ENCODE assay signal across 24 mouse cellular contexts in genomic region chr13:30990233-30990632, GRCm38 (mm10). TPM values are rescaled to one million over a fixed set of nuclear protein-coding genes. Genes with fewer than 3 reads are reported as not detected.
DNase-seq lines count a peak whose midpoint lies in the region; ATAC-seq and TF ChIP-seq lines count a peak whose summit lies in the region.
"Had no signal": no experiment of that assay in that cellular context is flagged by ENCODE, and none has a peak within 500 bp of the region (broad histone marks: within the 10 kb centered on the region; RNA-seq: fewer than 3 reads in every experiment).

No protein-coding gene starts in this region.

- no peaks in the 10 kb centered on the region for H3K27me3 ChIP-seq in intestine, embryonic 14.5 days (replicated peaks; ENCODE audit: control insufficient read depth, insufficient read depth, low read length)
- H3K27me3 ChIP-seq in intestine, postnatal 0 days (replicated peaks; ENCODE audit: control insufficient read depth, insufficient read depth, low read length) = peaks cover 19% of the 10 kb centered on the region; the same call in 1 of the 2 replicates
- 0 out of 2 replicates have a peak, but pooled peaks cover 5% of the 10 kb centered on the region for H3K27me3 ChIP-seq in lung, postnatal 0 days (replicated peaks; ENCODE audit: insufficient read depth, low read length)
- no peaks in the 10 kb centered on the region for H3K27me3 ChIP-seq in stomach, embryonic 15.5 days (replicated peaks)

- no peaks in the 10 kb centered on the region for H3K9me3 ChIP-seq in intestine, embryonic 14.5 days (ENCODE audit: control insufficient read depth, low read length)
- no peaks in the 10 kb centered on the region for H3K9me3 ChIP-seq in intestine, postnatal 0 days (ENCODE audit: control insufficient read depth)
- H3K9me3 ChIP-seq in lung, postnatal 0 days (ENCODE audit: low read length) = no peaks in the 10 kb centered on the region
- H3K9me3 ChIP-seq in stomach, embryonic 15.5 days = no peaks in the 10 kb centered on the region
- H3K9me3 ChIP-seq: embryonic facial prominence, embryonic 12.5 days; heart, embryonic 12.5 days; limb, embryonic 15.5 days; midbrain, embryonic 13.5 days had no signal

- peak overlapping the region; percentile 20; the same call in 1 of the 2 replicates for H3K4me2 ChIP-seq in intestine, embryonic 14.5 days (ENCODE audit: low read length)
- no peak overlapping the region for H3K4me2 ChIP-seq in intestine, postnatal 0 days (replicated peaks; ENCODE audit: low read depth)
- no peak overlapping the region for H3K4me2 ChIP-seq in lung, postnatal 0 days (replicated peaks; ENCODE audit: low read depth, low read length)
- no peak overlapping the region for H3K4me2 ChIP-seq in stomach, embryonic 15.5 days
- H3K4me2 ChIP-seq: embryonic facial prominence, embryonic 12.5 days; heart, embryonic 12.5 days; limb, embryonic 15.5 days; midbrain, embryonic 13.5 days had no signal

- peaks cover 15% of the 10 kb centered on the region for H3K4me1 ChIP-seq in intestine, embryonic 14.5 days (replicated peaks; ENCODE audit: control insufficient read depth, insufficient read depth, low read length)
- H3K4me1 ChIP-seq in intestine, postnatal 0 days (replicated peaks; ENCODE audit: control insufficient read depth, insufficient read depth, low read length) = no peaks in the 10 kb centered on the region
- no peaks in the 10 kb centered on the region for H3K4me1 ChIP-seq in lung, postnatal 0 days (ENCODE audit: insufficient read depth, low read depth, low read length)
- H3K4me1 ChIP-seq in stomach, embryonic 15.5 days = 0 out of 2 replicates have a peak, but pooled peaks cover 10% of the 10 kb centered on the region

- no peak overlapping the region for H3K4me3 ChIP-seq in intestine, embryonic 14.5 days (ENCODE audit: low read depth, low read length)
- no peak overlapping the region for H3K4me3 ChIP-seq in intestine, postnatal 0 days (ENCODE audit: low read depth, low read length)
- H3K4me3 ChIP-seq in lung, postnatal 0 days (ENCODE audit: low read depth, low read length) = no peak overlapping the region
- H3K4me3 ChIP-seq in stomach, embryonic 15.5 days (replicated peaks) = no peak overlapping the region
- H3K4me3 ChIP-seq: embryonic facial prominence, embryonic 12.5 days; heart, embryonic 12.5 days; limb, embryonic 15.5 days; midbrain, embryonic 13.5 days had no signal

- peak; percentile 57; the same call in 1 of the 2 replicates for ATAC-seq in intestine, embryonic 14.5 days (replicated peaks; ENCODE audit: low FRiP score, low TSS enrichment, low read depth)
- ATAC-seq in intestine, postnatal 0 days = no peak
- no peak for ATAC-seq in lung, postnatal 0 days
- peak; percentile 63; the same call in 1 of the 2 replicates for ATAC-seq in stomach, embryonic 15.5 days (ENCODE audit: insufficient read depth, low FRiP score, low read depth)
- ATAC-seq: CD4-positive, CD25-positive, alpha-beta regulatory T cell, adult 4 months; forebrain, embryonic 14.5 days; hindbrain, postnatal 0 days; midbrain, embryonic 13.5 days had no signal

- TF ChIP-seq EP300 in lung, postnatal 0 days (IDR thresholded peaks at IDR 0.05) = no peak

- no peak overlapping the region for H3K9ac ChIP-seq in intestine, embryonic 14.5 days (ENCODE audit: low read length)
- no peak overlapping the region for H3K9ac ChIP-seq in intestine, postnatal 0 days (ENCODE audit: low read depth, low read length)
- no peak overlapping the region for H3K9ac ChIP-seq in lung, postnatal 0 days (replicated peaks; ENCODE audit: low read depth)
- no peak overlapping the region for H3K9ac ChIP-seq in stomach, embryonic 15.5 days
- H3K9ac ChIP-seq: embryonic facial prominence, embryonic 12.5 days; heart, embryonic 12.5 days; limb, embryonic 15.5 days; liver, embryonic 14.5 days; midbrain, embryonic 13.5 days had no signal

- H3K27ac ChIP-seq in intestine, embryonic 14.5 days (ENCODE audit: low read depth) = peak overlapping the region; percentile 58
- no peak overlapping the region for H3K27ac ChIP-seq in intestine, postnatal 0 days (ENCODE audit: low read depth, low read length)
- no peak overlapping the region for H3K27ac ChIP-seq in lung, postnatal 0 days (ENCODE audit: low read length)
- H3K27ac ChIP-seq in stomach, embryonic 15.5 days = peak overlapping the region; percentile 3; the same call in 1 of the 2 replicates
- H3K27ac ChIP-seq: embryonic facial prominence, embryonic 12.5 days; hindbrain, postnatal 0 days; limb, embryonic 15.5 days; liver, embryonic 14.5 days; midbrain, embryonic 13.5 days had no signal

- DNase-seq in intestine, embryonic 14.5 days (ENCODE audit: low spot score) = no peak
- peak; percentile 19 for DNase-seq in 416B (ENCODE audit: low read depth)
- DNase-seq in lung, postnatal 0 days (ENCODE audit: low spot score) = peak; percentile 15
- DNase-seq in thymus, postnatal 10 days (ENCODE audit: low spot score in 2 of 2) = no peak
- DNase-seq in c-Kit-positive CD71-positive TER-119-positive erythroid progenitor cells, embryonic 14.5 days (ENCODE audit: low spot score) = no peak
- DNase-seq: cerebellum, adult 18-20 months; cerebellum, postnatal 14 days; gastrocnemius, postnatal 10 days; heart, postnatal 10 days; kidney, adult 2 months; kidney, postnatal 14 days; left cerebral cortex, postnatal 4 days; thymus, postnatal 25 days had no signal

- H3K36me3 ChIP-seq in intestine, embryonic 14.5 days (ENCODE audit: control insufficient read depth, insufficient read depth, low read length) = no peaks in the 10 kb centered on the region
- no peaks in the 10 kb centered on the region for H3K36me3 ChIP-seq in intestine, postnatal 0 days (ENCODE audit: control insufficient read depth, insufficient read depth)
- H3K36me3 ChIP-seq in lung, postnatal 0 days (ENCODE audit: insufficient read depth, low read length) = no peaks in the 10 kb centered on the region
- no peaks in the 10 kb centered on the region for H3K36me3 ChIP-seq in stomach, embryonic 15.5 days
- H3K36me3 ChIP-seq: embryonic facial prominence, embryonic 12.5 days; heart, embryonic 12.5 days; limb, embryonic 15.5 days; midbrain, embryonic 13.5 days had no signal

- TF ChIP-seq CTCF in intestine, postnatal 0 days (IDR thresholded peaks at IDR 0.05; ENCODE audit: low read depth) = no peak
- TF ChIP-seq CTCF in lung, postnatal 0 days (IDR thresholded peaks at IDR 0.05) = no peak

- 27% methylated on average over 9 of the region's 9 CpGs for WGBS in intestine, embryonic 14.5 days
- WGBS in intestine, postnatal 0 days = 33% methylated on average over 9 of the region's 9 CpGs
- 22% methylated on average over 9 of the region's 9 CpGs for WGBS in lung, postnatal 0 days
- WGBS in stomach, embryonic 15.5 days = 25% methylated on average over 9 of the region's 9 CpGs

RNA-seq across cellular contexts. Expression of gene Gm5447, which starts 16.2 kb away (rescaled TPM):
- 0.09 TPM in 1 of 2 replicates, not detected in the other for polyA plus RNA-seq in intestine, embryonic 14.5 days (2014; fragmentation: Nextera tagmentation; extraction: Ambion mirVana)
- 0.10 TPM in 1 of 2 replicates, not detected in the other for polyA plus RNA-seq in intestine, postnatal 0 days (2015; fragmentation: Nextera tagmentation; extraction: Ambion mirVana)
- 0.06 and 0.30 TPM in 2 replicates for polyA plus RNA-seq in lung, postnatal 0 days (2015; fragmentation: Nextera tagmentation; extraction: Ambion mirVana)
- polyA plus RNA-seq in stomach, embryonic 15.5 days (2015; fragmentation: Nextera tagmentation; extraction: Ambion mirVana) = 0.08 and 0.19 TPM in 2 replicates
- polyA plus RNA-seq: CD4-positive, CD25-positive, alpha-beta regulatory T cell, adult 4 months; forebrain, embryonic 14.5 days; heart, embryonic 12.5 days; hindbrain, embryonic 11.5 days; hindbrain, postnatal 0 days; liver, embryonic 14.5 days had no signal

RNA-seq across cellular contexts. Expression of gene Exoc2, which starts 16.3 kb away (rescaled TPM):
- 31.8 and 40.7 TPM in 2 replicates for polyA plus RNA-seq in intestine, embryonic 14.5 days (2014; fragmentation: Nextera tagmentation; extraction: Ambion mirVana)
- polyA plus RNA-seq in intestine, postnatal 0 days (2015; fragmentation: Nextera tagmentation; extraction: Ambion mirVana) = 10.7 and 11.1 TPM in 2 replicates
- polyA plus RNA-seq in lung, postnatal 0 days (2015; fragmentation: Nextera tagmentation; extraction: Ambion mirVana) = 17.1 and 21.3 TPM in 2 replicates
- 26.6 and 29.1 TPM in 2 replicates for polyA plus RNA-seq in stomach, embryonic 15.5 days (2015; fragmentation: Nextera tagmentation; extraction: Ambion mirVana)

RNA-seq across cellular contexts. Expression of gene Hus1b, which starts 42.7 kb away (rescaled TPM):
- 0.15 TPM in 1 of 2 replicates, not detected in the other for polyA plus RNA-seq in intestine, embryonic 14.5 days (2014; fragmentation: Nextera tagmentation; extraction: Ambion mirVana)
- polyA plus RNA-seq in intestine, postnatal 0 days (2015; fragmentation: Nextera tagmentation; extraction: Ambion mirVana) = not detected in 2 replicates
- polyA plus RNA-seq in lung, postnatal 0 days (2015; fragmentation: Nextera tagmentation; extraction: Ambion mirVana) = 0.19 TPM in 1 of 2 replicates, not detected in the other
- 0.10 TPM in 1 of 2 replicates, not detected in the other for polyA plus RNA-seq in stomach, embryonic 15.5 days (2015; fragmentation: Nextera tagmentation; extraction: Ambion mirVana)
- polyA plus RNA-seq: heart, embryonic 12.5 days; hindbrain, embryonic 11.5 days; hindbrain, postnatal 0 days; kidney, adult 2 months; limb, embryonic 15.5 days; midbrain, embryonic 13.5 days had no signal

Comparison
In these comparisons a context has a peak if more than half of its experiments do, and no peak if none do; other contexts are left out.
1. ATAC-seq: peak in intestine, embryonic 14.5 days (single experiment) and stomach, embryonic 15.5 days (single experiment); none in intestine, postnatal 0 days (single experiment) and lung, postnatal 0 days (single experiment).
2. H3K27ac ChIP-seq: peak in intestine, embryonic 14.5 days (single experiment) and stomach, embryonic 15.5 days (single experiment); none in intestine, postnatal 0 days (single experiment) and lung, postnatal 0 days (single experiment).
3. DNase-seq: peak in 416B (single experiment) and lung, postnatal 0 days (single experiment); none in intestine, embryonic 14.5 days (single experiment), thymus, postnatal 10 days (0 of 2) and c-Kit-positive CD71-positive TER-119-positive erythroid progenitor cells, embryonic 14.5 days (single experiment).